Mouse (Mus musculus): Measurements from ENCODE around the gene Slc25a4. TPM values are rescaled to one million over a fixed set of nuclear protein-coding genes. Genes with fewer than 3 reads are reported as not detected.

Gene Slc25a4
- polyA plus RNA-seq, 1 experiment from 2014 or later = 87.4 TPM

GRCm38 (mm10) chr8:46204974-46205640 is 6.0 kb downstream of the Slc25a4 start:
- Histone ChIP-seq H3K27me3 (no peaks in the 10 kb centered on the region), H3K4me1 (replicated peaks) (peaks cover 14% of the 10 kb centered on the region), H3K4me3 (replicated peaks) (no peak overlapping the region), H3K9me3 (replicated peaks) (no peaks in the 10 kb centered on the region), H3K4me2 (no peak overlapping the region), H3K27ac (replicated peaks) (no peak overlapping the region), H3K9ac (no peak overlapping the region), H3K36me3 (replicated peaks) (peaks cover 8% of the 10 kb centered on the region; the same call in 1 of the 2 replicates)
- 62% methylated on average over 9 of the region's 9 CpGs for WGBS (ENCODE audit: insufficient replicate concordance)
- no peak for ATAC-seq (ENCODE audit: insufficient read depth)

DNA sequence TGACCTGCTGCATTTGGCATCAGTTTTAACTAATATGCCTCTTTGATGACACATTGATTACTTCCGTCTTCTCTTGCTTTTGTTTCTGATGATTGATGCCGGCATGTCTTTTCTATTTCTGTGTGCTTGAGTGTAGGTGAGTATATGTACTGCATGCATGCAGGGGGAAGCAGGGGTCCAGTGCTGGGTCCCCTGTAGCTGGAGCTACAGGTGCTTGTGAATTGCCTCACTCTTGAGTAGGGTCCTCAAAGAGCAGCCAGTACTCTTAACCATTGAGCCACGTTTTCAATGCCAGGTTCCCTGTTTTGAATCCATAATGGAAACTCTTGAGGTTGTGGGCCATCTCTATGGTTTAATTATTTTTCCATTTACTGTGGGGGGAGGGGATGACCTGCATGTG is 6.8 kb downstream of the Slc25a4 start:
- Histone ChIP-seq H3K4me3 (replicated peaks) (no peak overlapping the region), H3K9me3 (replicated peaks) (no peaks in the 10 kb centered on the region), H3K27me3 (no peaks in the 10 kb centered on the region), H3K27ac (replicated peaks) (no peak overlapping the region), H3K4me2 (no peak overlapping the region), H3K36me3 (replicated peaks) (peaks cover 8% of the 10 kb centered on the region; the same call in 1 of the 2 replicates), H3K4me1 (replicated peaks) (0 out of 2 replicates have a peak, but pooled peaks cover 6% of the 10 kb centered on the region), H3K9ac (no peak overlapping the region)
- WGBS (ENCODE audit: insufficient replicate concordance) = 68% methylated on average over 3 of the region's 3 CpGs
- no peak for ATAC-seq (ENCODE audit: insufficient read depth)

DNA sequence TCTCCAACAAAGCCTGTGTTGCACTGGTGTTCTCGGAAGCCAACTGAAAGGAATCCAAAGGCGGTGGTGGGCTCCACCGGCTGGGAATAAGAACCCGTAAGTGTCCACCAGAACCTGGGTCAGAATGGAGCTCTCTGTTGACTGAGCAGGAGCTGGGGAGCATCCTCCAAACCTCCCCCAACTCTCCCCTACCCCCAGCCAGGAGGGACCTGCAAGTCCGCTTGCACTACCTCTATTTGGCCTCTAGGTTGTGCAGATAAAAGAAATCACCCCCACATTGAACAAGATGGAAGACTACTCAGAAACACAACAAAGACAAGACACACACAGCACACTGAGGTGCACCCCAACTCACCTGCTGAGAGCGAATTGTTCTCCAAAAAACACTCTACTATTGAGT is 8.7 kb downstream of the Slc25a4 start:
- no peak for ATAC-seq (ENCODE audit: insufficient read depth)
- 78% methylated on average over 6 of the region's 6 CpGs for WGBS (ENCODE audit: insufficient replicate concordance)
- no peaks in the 10 kb centered on the region for H3K27me3 ChIP-seq

DNA sequence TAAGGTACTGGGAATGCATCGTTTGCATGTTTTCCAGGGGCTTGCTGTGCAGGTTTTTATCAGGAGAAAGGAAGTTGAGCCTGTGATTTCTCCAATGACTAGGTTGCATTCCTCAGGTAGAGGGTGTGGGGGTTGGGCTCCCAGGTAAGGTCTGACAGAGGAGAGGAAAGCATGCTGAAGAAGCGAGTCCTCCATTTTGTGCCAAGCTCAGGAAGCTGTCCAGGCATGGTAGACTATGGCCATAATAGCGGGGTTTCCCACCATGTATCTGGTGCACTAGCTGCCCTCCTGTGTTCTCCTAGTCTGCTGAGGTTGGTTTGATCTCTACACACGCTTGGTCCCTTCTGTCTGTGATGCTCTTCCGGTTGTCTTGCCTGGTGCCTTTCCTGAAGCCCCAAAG is 13.4 kb downstream of the Slc25a4 start:
- H3K4me1 ChIP-seq (replicated peaks) = no peaks in the 10 kb centered on the region
- no peak overlapping the region for H3K4me2 ChIP-seq
- no peak for ATAC-seq (ENCODE audit: insufficient read depth)
- H3K9me3 ChIP-seq (replicated peaks) = no peaks in the 10 kb centered on the region
- H3K36me3 ChIP-seq (replicated peaks) = peaks cover 21% of the 10 kb centered on the region
- H3K4me3 ChIP-seq (replicated peaks) = no peak overlapping the region
- H3K27me3 ChIP-seq = no peaks in the 10 kb centered on the region
- 65% methylated on average over 5 of the region's 5 CpGs for WGBS (ENCODE audit: insufficient replicate concordance)
- no peak overlapping the region for H3K9ac ChIP-seq
- H3K27ac ChIP-seq (replicated peaks) = no peak overlapping the region

More for the DNA sequence above, 8.7 kb downstream of the Slc25a4 start:
- Histone ChIP-seq H3K9ac (no peak overlapping the region), H3K4me3 (replicated peaks) (no peak overlapping the region), H3K4me1 (replicated peaks) (no peaks in the 10 kb centered on the region), H3K27ac (replicated peaks) (no peak overlapping the region), H3K4me2 (no peak overlapping the region), H3K9me3 (replicated peaks) (no peaks in the 10 kb centered on the region), H3K36me3 (replicated peaks) (peaks cover 3% of the 10 kb centered on the region; the same call in 1 of the 2 replicates)

DNA sequence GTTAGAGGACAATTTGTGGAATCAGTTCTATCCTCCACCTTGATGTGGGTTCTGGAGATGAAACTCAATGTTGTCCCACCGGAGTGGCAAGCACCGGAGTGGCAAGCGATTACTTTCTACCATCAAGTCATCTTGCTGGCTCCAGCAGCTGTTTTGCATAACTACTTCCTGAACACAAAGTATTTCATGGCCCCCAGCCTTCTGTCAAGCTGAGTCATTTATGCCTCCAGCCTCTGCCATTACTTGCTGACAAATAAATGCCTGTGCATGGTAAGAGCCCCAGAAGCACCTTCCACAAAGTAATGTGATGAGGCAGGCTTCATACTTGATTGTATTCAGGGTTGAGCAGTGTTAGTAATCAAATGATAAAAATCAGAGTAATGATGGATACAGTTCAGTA is 14.2 kb downstream of the Slc25a4 start:
- 75% methylated on average over 3 of the region's 3 CpGs for WGBS (ENCODE audit: insufficient replicate concordance)
- no peak for ATAC-seq (ENCODE audit: insufficient read depth)
- H3K9me3 ChIP-seq (replicated peaks) = no peaks in the 10 kb centered on the region

DNA sequence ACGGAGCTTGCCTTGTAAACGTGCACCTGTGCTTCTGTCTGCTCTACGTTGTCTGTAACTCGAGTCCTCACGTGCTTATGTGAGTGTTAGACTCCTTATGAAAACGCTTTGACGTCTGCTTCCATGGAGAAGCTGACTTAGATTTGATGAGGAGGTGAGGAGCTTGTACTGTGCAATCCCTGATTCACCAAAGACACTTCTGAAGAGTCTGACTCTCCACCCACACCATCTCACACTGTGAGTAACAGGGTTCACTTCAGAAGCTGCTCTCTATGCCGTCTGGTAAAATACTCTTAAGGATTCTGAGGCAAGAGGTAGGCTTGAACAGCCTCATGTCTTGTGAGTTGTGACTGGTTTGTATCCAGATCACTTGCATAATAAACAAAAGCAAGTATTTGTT is 18.0 kb downstream of the Slc25a4 start:
- H3K4me2 ChIP-seq = no peak overlapping the region

More for the DNA sequence above, 14.2 kb downstream of the Slc25a4 start:
- no peaks in the 10 kb centered on the region for H3K27me3 ChIP-seq
- H3K36me3 ChIP-seq (replicated peaks) = peaks cover 27% of the 10 kb centered on the region
- no peaks in the 10 kb centered on the region for H3K4me1 ChIP-seq (replicated peaks)
- no peak overlapping the region for H3K4me2 ChIP-seq
- no peak overlapping the region for H3K27ac ChIP-seq (replicated peaks)
- H3K9ac ChIP-seq = no peak overlapping the region
- no peak overlapping the region for H3K4me3 ChIP-seq (replicated peaks)

GRCm38 (mm10) chr8:46185361-46185760 is 25.7 kb downstream of the Slc25a4 start:
- WGBS (ENCODE audit: insufficient replicate concordance) = 16% methylated on average over 2 of the region's 2 CpGs
- no peak for ATAC-seq (ENCODE audit: insufficient read depth)
- Histone ChIP-seq H3K27ac (replicated peaks) (no peak overlapping the region), H3K36me3 (replicated peaks) (0 out of 2 replicates have a peak, but pooled peaks cover 5% of the 10 kb centered on the region), H3K9ac (no peak overlapping the region), H3K4me3 (replicated peaks) (no peak overlapping the region), H3K27me3 (no peaks in the 10 kb centered on the region), H3K4me2 (no peak overlapping the region), H3K9me3 (replicated peaks) (no peaks in the 10 kb centered on the region), H3K4me1 (replicated peaks) (no peaks in the 10 kb centered on the region)

More for the DNA sequence above, 18.0 kb downstream of the Slc25a4 start:
- peaks cover 27% of the 10 kb centered on the region for H3K36me3 ChIP-seq (replicated peaks)
- no peak overlapping the region for H3K9ac ChIP-seq
- no peaks in the 10 kb centered on the region for H3K27me3 ChIP-seq
- no peak overlapping the region for H3K4me3 ChIP-seq (replicated peaks)
- no peaks in the 10 kb centered on the region for H3K9me3 ChIP-seq (replicated peaks)
- no peaks in the 10 kb centered on the region for H3K4me1 ChIP-seq (replicated peaks)
- no peak overlapping the region for H3K27ac ChIP-seq (replicated peaks)
- ATAC-seq (ENCODE audit: insufficient read depth) = no peak
- WGBS (ENCODE audit: insufficient replicate concordance) = 77% methylated on average over 8 of the region's 8 CpGs

DNA sequence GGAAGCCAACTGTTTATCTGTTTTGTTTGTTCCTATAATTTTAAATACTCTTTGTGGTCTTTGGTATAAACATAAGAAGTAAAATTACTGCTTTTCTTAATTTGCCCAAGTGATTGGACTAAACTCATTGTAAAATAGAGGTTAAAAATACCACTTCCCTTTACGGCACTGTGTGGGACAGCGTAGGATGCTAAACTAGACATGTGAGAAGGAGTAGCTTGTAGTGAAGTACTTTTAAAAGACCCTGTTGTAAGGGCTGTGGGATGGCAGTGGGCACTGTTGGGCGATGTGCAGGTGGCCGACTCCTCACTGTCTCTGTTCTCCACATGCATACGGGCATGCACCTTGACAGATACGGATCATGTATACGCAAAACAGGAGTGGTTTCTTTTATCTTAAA is 30.9 kb downstream of the Slc25a4 start:
- H3K9ac ChIP-seq = no peak overlapping the region
- no peak for ATAC-seq (ENCODE audit: insufficient read depth)
- H3K27me3 ChIP-seq = no peaks in the 10 kb centered on the region
- no peaks in the 10 kb centered on the region for H3K9me3 ChIP-seq (replicated peaks)
- WGBS (ENCODE audit: insufficient replicate concordance) = 86% methylated on average over 7 of the region's 7 CpGs
- no peak overlapping the region for H3K4me2 ChIP-seq
- no peak overlapping the region for H3K4me3 ChIP-seq (replicated peaks)
- no peak overlapping the region for H3K27ac ChIP-seq (replicated peaks)
- H3K4me1 ChIP-seq (replicated peaks) = no peaks in the 10 kb centered on the region
- H3K36me3 ChIP-seq (replicated peaks) = 0 out of 2 replicates have a peak, but pooled peaks cover 5% of the 10 kb centered on the region

DNA sequence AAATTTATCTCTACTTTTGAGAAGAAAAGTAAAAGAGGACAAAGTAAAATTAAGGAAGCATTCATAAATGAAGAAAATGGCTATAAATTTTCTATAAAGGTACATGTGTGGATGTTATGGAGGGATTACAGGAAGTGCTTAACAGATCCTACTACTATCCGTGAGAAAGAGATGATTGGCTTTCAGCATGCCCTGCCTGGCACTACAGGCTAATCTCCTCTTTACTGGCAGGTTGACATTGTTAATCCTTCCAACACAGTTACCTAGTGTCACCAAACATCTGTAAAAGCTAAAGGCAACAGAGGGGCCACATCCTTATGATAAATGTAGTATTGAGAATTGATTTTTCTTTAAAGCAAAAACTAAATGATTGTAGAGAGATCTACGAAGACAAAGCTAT is 37.4 kb downstream of the Slc25a4 start:
- Histone ChIP-seq H3K4me1 (replicated peaks) (no peaks in the 10 kb centered on the region; the same call in 1 of the 2 replicates), H3K9me3 (replicated peaks) (no peaks in the 10 kb centered on the region)

GRCm38 (mm10) chr8:46163870-46164190 is 47.3 kb downstream of the Slc25a4 start:
- peak overlapping the region; percentile 91 for H3K4me2 ChIP-seq
- under 1% methylated on average over 25 of the region's 25 CpGs for WGBS (ENCODE audit: insufficient replicate concordance)

More for the DNA sequence above, 37.4 kb downstream of the Slc25a4 start:
- Histone ChIP-seq H3K36me3 (replicated peaks) (peaks cover 15% of the 10 kb centered on the region), H3K27me3 (no peaks in the 10 kb centered on the region), H3K27ac (replicated peaks) (no peak overlapping the region), H3K4me3 (replicated peaks) (no peak overlapping the region), H3K4me2 (no peak overlapping the region), H3K9ac (no peak overlapping the region)
- ATAC-seq (ENCODE audit: insufficient read depth) = no peak
- 34% methylated on average over 2 of the region's 2 CpGs for WGBS (ENCODE audit: insufficient replicate concordance)

GRCm38 (mm10) chr8:46162953-46163869 is 47.9 kb downstream of the Slc25a4 start:
- H3K4me2 ChIP-seq = peak overlapping the region; percentile 91
- no peaks in the 10 kb centered on the region for H3K9me3 ChIP-seq (replicated peaks)
- no peaks in the 10 kb centered on the region for H3K27me3 ChIP-seq
- H3K36me3 ChIP-seq (replicated peaks) = no peaks in the 10 kb centered on the region
- WGBS (ENCODE audit: insufficient replicate concordance) = 1% methylated on average over 77 of the region's 77 CpGs
- H3K4me3 ChIP-seq (replicated peaks) = peak overlapping the region; percentile 89
- H3K27ac ChIP-seq (replicated peaks) = peak overlapping the region; percentile 86
- peak overlapping the region; percentile 95 for H3K9ac ChIP-seq
- peaks cover 28% of the 10 kb centered on the region for H3K4me1 ChIP-seq (replicated peaks)
- ATAC-seq (ENCODE audit: insufficient read depth) = peak; percentile 98

More at GRCm38 (mm10) chr8:46163870-46164190, 47.3 kb downstream of the Slc25a4 start:
- peaks cover 28% of the 10 kb centered on the region for H3K4me1 ChIP-seq (replicated peaks)
- ATAC-seq (ENCODE audit: insufficient read depth) = no peak
- peak overlapping the region; percentile 83 for H3K27ac ChIP-seq (replicated peaks)
- peak overlapping the region; percentile 89 for H3K4me3 ChIP-seq (replicated peaks)
- no peaks in the 10 kb centered on the region for H3K9me3 ChIP-seq (replicated peaks)
- H3K36me3 ChIP-seq (replicated peaks) = no peaks in the 10 kb centered on the region
- peak overlapping the region; percentile 95 for H3K9ac ChIP-seq
- no peaks in the 10 kb centered on the region for H3K27me3 ChIP-seq
